1 mouse cellular context compared by ENCODE assay signal in genomic region chr11:23120533-23121210, GRCm38 (mm10).
TF ChIP-seq lines count a peak whose summit lies in the region.

No protein-coding gene starts in this region.

TF ChIP-seq in CH12.LX, 34 proteins besides CTCF, POLR2A, EP300 and RAD21 (continued from another document):
- TF ChIP-seq MAX (IDR thresholded peaks at IDR 0.05; ENCODE audit: low read length), result no peak
- TF ChIP-seq NELFE (IDR thresholded peaks at IDR 0.05; ENCODE audit: low read depth, low read length), result no peak
- no peak for TF ChIP-seq ZMIZ1 (IDR thresholded peaks at IDR 0.05; ENCODE audit: low read depth, low read length)
- no peak for TF ChIP-seq USF2 (conservative IDR thresholded peaks at IDR 0.05; ENCODE audit: low read depth, low read length)
- TF ChIP-seq JUND (conservative IDR thresholded peaks at IDR 0.05; ENCODE audit: low read depth, low read length), result peak; percentile 43; the same call in 1 of the 2 replicates
- peak; percentile 29; the same call in 1 of the 2 replicates for TF ChIP-seq ELF1 (IDR thresholded peaks at IDR 0.05; ENCODE audit: low read depth, low read length)
- no peak for TF ChIP-seq PAX5 (IDR thresholded peaks at IDR 0.05; ENCODE audit: low read length)
- no peak for TF ChIP-seq CHD2 (IDR thresholded peaks at IDR 0.05; ENCODE audit: low read length)
- TF ChIP-seq MEF2A (IDR thresholded peaks at IDR 0.05; ENCODE audit: borderline replicate concordance, low read depth, low read length), result no peak
- TF ChIP-seq UBTF (IDR thresholded peaks at IDR 0.05; ENCODE audit: low read depth, low read length), result no peak
- TF ChIP-seq GABPA (IDR thresholded peaks at IDR 0.05; ENCODE audit: insufficient replicate concordance, low read depth, low read length), result no peak
- TF ChIP-seq MXI1 (IDR thresholded peaks at IDR 0.05; ENCODE audit: low read depth, low read length), result no peak
- TF ChIP-seq USF1 (IDR thresholded peaks at IDR 0.05; ENCODE audit: low read depth, low read length), result no peak
- no peak for TF ChIP-seq BHLHE40 (IDR thresholded peaks at IDR 0.05; ENCODE audit: low read depth, low read length)
- 0 out of 2 replicates have a peak, but pooled peaks have one; percentile 2 for TF ChIP-seq ZC3H11A (IDR thresholded peaks at IDR 0.05; ENCODE audit: low read depth, low read length)
- TF ChIP-seq NRF1 (IDR thresholded peaks at IDR 0.05; ENCODE audit: low read depth, low read length), result no peak
- no peak for TF ChIP-seq CHD1 (IDR thresholded peaks at IDR 0.05; ENCODE audit: low read depth, low read length)
